Mouse (Mus musculus) retina, adult 2 months (tissue): ENCODE data around the gene Gjb5.

Source experiments
- DNase-seq: peaks from one replicate; pipeline ENCODE4 v3.0.0-alpha.2; 2012; ENCODE audit warnings: low read depth, low spot score

Gjb5 gene

GRCm38 (mm10) chr4:127358018-127358417, at the start of gene Gjb5:
TSS of gene Gjb5 (minus strand) at chr4:127358181.
- DNase-seq = no peak

GRCm38 (mm10) chr4:127402614-127403013, 44.6 kb upstream of the Gjb5 start:
- no peak for DNase-seq

DNA sequence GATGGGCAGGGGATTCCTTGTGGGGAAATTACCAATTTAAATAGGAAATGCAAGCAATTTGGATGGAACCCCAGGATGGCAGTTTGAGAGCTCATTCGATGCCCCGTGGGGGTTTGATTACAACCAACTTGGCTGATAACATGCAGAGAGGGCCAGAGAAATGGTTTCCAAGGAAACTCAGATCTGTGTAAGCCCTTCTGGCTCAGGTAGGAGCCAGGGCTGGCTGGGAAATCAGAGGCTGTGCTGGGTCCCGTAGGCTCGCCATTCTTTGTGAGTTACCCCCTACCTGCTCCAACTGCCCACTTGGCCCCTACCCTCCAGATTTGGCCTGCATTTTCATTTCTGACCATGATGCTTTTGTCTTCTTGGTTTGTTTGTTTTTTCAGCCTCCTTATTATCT, 44.2 kb upstream of the Gjb5 start:
- no peak for DNase-seq

- no peak for DNase-seq
Observed at GRCm38 (mm10) chr4:127400165-127401145, 42.5 kb upstream of the Gjb5 start.

DNA sequence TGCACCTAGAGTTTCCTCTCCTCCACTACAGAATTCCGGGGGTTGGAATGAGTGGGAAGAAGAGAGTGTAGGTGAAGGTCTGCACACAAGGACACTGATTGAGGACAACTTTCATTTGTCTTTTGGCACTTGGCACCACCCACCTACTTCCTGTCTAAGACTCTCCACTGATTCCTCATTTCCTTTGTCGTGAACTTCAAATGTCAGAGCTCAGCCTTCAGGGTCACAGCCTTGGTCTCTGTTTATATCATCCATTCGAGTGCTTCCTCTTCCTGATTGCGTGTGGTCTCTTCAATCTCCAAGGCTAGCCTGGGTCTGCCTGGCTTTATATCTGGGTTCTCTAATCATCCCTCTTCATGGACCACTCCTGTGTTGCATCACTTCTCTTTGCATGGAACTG, 37.6 kb upstream of the Gjb5 start:
- no peak for DNase-seq

DNA sequence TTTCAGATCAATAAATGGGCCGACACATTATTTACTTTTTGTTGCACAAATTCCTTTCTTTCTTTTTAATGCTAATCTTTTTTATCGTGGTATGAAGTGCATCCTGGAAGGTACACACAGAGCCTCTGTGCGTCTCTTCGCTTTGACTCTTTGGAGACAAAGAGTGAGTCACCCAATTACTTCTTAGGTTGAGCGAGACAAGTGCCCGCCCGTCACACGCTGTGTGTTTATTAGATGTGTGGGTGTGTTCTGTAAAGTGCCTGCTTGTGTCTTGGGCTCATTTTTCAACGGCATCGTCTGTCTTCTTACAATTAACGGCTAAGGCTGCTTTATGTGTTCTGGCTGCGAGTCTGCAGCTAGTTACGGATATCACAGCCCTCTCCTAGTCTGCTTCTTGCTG, 31.7 kb upstream of the Gjb5 start:
- no peak for DNase-seq

- DNase-seq = no peak
Observed at GRCm38 (mm10) chr4:127377344-127377743, 19.4 kb upstream of the Gjb5 start.

- DNase-seq = no peak
Observed at GRCm38 (mm10) chr4:127375541-127376177, 17.7 kb upstream of the Gjb5 start.

DNA sequence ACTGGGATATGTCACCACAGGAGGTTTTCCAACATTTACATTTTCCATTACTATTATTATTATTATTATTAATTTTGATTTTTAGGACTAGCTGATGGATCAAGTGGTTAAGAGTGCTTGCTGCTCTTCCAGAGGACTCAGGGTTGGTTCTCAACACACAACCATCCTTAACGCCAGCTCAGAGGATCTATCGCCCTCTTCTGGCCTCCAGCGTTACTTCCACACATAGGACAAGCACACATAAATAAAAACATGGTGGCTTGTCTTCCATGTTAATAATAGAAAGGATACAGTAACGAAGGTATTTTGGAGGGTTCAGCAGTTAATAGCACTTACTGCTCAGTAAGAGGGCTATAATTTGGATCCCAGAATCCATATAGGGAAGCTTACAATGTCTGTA, 16.7 kb upstream of the Gjb5 start:
- no peak for DNase-seq

DNA sequence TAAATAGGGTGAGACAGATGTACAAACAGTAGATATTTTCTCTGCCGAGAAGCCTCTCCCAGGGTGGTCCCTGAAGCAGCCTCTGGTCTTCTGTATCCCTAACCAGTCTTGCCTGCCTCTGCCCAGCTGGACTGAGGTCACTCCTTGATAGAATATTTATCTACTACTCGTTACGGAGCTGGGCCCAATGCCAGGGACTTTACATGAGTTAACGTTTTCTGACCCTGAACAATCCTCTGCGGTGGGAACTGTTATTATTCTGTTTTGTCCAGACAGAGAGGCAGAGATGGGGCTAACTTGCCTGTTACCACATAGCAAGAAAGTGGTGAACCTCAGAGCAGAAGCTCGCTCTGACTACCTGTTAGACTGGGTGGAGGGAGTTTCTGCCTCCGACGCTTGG, 15.5 kb upstream of the Gjb5 start:
- DNase-seq = no peak

DNA sequence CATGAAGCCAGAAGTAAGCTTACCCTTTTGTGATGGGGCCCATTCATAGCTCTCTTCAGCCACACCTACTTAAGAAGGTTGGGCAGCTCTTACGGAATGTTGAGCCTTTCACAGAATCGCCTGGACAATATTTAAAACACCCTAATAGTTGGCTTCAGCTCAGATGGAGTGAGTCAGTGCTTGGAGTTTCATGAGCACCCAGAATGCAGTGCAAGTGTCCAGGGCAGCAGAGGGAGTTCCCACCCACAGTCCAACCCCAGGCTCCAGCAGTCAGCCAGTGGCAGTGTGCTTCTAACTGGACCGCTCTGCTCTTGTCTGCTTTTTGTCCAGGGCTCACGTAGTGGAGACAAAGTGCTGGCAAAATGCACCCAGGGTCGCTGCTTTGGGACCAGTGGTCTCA, 13.6 kb upstream of the Gjb5 start:
- no peak for DNase-seq

DNA sequence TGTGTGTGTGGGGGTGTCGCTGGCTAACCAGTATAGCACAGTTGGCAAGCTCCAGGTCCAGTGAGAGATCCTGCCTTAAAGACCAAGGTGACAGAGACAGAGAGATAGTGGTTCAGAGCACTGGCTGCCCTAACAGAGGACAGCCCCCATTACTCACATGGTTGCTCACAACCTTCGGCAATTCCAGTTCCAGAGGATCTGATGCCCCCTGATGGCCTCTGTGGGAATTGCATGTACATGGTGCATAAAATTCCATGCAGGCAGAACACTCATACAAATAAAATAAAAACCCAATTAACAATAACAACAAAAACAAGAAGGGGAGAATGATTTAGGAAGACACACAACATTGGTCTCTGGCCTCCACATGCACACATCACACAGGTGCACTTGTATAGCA, 12.5 kb upstream of the Gjb5 start:
- no peak for DNase-seq

GRCm38 (mm10) chr4:127368379-127368973, 10.5 kb upstream of the Gjb5 start:
- DNase-seq = peak; percentile 16

DNA sequence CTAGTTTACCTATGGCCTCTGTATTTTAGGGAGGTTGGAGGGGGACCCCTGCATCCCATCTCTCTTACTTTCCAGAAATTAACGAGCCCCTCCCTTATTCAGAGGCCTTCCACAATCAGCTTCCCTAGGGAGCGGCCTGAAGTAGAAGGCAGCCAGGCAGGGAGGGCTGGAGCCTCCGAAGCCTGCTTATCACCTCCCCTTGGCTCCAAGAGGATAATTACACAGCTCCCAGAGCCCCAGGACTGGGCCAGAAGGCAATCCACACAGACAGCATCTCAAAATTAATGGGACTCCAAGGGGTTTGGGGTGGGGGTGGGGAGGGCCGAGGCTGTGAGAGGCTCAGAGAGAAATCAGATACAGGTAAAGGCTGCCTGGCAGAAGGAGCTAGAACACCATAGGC, 7.9 kb upstream of the Gjb5 start:
- DNase-seq = no peak

DNA sequence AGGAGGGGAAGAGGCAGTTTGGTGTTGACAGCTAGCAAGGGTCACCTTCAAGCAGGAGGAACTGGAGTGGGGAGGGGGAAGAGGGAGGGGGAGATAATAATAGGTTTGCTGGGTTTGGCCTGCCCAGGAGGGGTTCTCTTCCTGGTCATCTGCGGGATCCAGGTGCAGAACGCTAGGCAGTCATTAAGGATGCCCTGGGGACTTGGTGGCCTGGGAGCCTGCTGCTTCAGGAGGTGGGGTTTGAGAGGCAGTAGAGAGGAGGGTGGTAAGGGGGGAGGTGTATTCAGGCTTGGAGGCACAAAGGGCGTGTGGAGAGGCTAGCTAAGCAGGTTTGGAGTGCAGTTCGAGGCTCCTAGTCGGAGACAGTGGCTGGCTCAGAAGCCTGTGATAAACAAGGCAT, 7.5 kb upstream of the Gjb5 start:
- DNase-seq = no peak

DNA sequence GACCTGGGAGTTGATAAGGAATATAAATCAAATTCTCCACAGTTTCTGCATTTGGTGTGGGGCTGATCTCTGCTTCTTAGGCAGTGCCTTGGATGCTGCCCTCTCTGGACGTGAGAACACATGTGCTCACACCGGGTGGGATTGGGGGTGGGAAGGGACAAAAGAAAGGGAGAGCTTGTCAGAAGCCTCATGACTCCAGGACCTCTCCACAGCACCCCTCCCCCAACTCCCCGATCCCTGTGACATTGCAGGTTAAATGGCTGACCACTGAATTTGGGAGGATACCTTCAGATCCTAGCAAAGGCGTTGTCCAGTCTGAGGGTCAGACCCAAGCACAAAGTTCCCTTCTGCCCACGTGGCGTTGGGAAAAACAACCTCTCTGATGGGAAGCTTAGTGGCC, 6.5 kb upstream of the Gjb5 start:
- no peak for DNase-seq

GRCm38 (mm10) chr4:127363331-127363730, 5.3 kb upstream of the Gjb5 start:
- no peak for DNase-seq

DNA sequence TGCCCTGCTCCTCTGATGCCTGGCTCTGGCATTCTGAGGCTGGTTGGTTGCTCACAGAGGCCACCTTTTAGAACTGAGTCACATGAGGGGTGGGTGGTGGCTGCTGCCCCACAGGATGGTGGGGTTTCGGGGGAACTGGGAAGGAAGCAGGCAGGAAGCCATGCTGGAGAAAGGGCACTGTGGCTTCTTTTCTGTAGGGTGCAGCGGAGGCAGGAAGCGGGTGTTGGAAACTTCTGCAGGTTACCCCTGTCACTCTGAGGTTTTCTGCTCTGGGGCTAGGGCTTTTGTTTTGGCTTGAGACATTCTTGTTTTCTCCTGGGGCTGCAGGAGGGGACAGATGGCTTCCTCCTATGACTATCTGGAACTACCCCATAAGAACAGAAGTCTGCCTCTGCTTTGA, 4.5 kb upstream of the Gjb5 start:
- DNase-seq = no peak

- DNase-seq = no peak
Observed at GRCm38 (mm10) chr4:127354506-127355485, 3.2 kb downstream of the Gjb5 start.

- no peak for DNase-seq
Observed at GRCm38 (mm10) chr4:127353951-127354438, 4.0 kb downstream of the Gjb5 start, which contains the start of gene Gjb4. TSS of gene Gjb4 (minus strand) at chr4:127354081.

DNA sequence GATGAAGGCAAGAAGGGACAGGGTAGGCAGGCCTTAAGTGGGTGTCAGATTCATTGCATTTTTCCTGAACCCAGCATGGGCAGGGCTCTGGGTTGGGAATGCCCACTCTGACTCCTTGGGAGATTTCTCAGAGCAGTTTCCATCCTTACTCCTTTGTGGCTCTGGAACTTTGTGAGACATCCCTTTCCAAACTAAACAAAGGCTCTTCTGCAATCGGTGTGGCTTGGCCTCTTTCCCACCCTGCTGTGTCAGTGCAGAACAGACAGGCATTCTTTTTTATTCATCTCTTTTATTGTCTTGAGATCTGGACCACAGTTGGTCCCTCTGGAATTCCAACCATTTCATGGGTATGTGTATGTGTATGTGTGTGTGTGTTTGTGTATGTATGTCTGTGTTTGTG, 5.4 kb downstream of the Gjb5 start:
- no peak for DNase-seq
